Mouse (Mus musculus): ENCODE measurements around the gene Map4k5.
A peak's percentile ranks its signal among the peaks of the same experiment; 100 is the strongest.

Map4k5 gene

DNA sequence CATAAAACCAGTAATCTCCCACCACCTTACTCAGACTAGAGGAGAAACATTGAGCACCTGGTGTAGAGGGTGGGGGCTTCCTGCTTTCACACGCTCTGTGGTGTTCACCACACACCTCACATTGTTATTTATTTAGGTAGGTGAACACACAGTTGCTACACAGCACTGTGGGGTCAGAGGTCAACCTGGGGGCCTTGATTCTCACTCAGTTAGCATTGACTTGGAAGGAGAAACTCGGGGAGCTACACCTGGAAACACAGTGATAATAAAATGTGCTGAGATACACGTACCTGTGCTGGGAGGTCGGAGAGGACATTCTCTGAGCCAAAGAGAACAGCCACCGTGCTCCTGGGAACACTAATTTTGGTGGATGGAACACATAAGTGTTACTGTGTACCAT lies 104.6 kb downstream of the Map4k5 start:
- no peak for DNase-seq (ENCODE audit: low spot score)

DNA sequence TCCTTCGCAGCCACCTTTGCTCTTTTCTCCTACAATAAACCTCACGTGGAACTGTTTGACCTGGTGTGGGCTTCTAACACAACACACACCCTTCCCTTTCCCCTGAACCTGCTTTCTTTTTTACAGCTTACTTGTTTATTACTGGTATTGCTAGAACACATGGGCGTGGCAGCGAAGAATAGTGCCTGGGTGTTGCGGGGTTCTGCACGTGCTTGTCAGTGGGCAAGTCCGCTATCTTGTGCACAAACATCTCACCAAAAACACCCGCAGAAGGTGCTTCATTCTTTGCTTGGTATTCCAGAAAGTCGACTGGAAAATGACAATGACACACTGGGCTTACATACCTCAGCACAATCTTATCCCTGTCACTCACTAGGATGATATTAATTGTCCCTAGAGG lies 107.5 kb downstream of the Map4k5 start:
- no peak for DNase-seq (ENCODE audit: low spot score)

DNA sequence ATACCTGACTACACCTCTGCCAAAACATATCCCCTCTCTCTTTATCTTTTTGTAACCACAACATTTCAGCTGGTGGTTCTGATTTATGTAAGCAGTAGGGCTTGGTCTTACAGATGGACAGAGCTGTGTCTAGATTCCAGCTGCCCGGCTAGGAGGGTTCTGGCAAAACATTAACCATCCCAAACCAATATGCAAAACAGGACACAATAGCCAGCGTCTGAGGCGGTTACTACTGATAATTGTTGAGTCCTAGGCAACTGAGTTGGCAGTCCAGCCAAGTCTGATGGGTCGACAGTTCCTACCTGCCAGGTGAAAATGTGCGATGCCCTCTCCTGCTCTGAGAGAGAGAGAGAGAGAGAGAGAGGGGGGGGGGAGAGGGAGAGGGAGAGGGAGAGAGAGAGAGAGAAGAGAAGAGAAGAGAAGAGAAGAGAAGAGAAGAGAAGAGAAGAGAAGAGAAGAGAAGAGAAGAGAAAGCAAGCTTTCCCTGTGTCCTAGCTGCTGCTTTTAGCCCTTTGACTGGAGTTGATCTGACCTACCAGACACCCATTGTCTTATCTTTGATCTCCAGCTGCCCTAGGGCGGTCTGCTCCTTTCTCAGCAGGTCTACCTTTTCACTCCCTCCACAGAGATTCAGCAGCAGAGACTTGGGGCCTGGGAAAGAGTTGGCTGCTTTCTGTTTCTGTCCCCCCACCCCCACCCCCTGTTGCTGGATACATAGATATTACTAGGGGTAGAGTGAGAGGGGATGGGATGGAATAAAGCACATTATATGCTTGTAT lies 109.6 kb downstream of the Map4k5 start:
- DNase-seq (ENCODE audit: low spot score) = peak; percentile 56

DNA sequence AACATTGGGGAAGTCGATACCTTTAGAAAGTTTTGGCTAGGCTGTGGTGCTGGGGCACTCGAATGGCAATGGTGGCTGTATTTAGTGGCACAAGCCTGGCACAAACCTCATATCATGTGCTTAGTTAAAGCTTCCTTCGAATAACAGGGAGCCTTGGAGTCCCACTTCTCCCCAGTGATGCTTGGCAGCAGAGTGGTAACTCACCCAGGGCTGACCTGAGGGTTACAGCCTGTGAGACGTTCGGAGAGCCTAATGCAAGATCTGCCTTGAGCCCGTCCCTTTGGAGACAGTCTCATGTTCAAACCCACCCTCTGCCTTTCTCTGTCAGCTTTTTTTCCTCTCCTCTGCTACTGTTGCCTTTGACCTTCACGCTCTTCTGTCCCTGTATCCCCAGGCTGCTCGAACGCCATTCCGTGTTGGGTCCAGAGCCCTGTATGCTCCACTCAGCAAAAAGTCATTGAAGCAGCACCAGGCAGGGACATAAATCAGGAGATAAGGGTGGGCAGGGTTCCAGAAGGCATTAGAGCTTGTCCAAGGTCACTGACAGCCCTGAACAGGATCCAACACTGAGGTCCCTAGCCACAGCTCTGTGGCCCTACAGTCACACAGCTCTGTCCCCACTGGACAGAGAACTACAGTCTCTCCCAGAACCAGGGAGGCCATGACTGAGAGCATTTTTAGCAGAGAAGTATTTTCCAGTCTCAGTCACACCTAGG lies 110.9 kb downstream of the Map4k5 start:
- no peak for DNase-seq (ENCODE audit: low spot score)

DNA sequence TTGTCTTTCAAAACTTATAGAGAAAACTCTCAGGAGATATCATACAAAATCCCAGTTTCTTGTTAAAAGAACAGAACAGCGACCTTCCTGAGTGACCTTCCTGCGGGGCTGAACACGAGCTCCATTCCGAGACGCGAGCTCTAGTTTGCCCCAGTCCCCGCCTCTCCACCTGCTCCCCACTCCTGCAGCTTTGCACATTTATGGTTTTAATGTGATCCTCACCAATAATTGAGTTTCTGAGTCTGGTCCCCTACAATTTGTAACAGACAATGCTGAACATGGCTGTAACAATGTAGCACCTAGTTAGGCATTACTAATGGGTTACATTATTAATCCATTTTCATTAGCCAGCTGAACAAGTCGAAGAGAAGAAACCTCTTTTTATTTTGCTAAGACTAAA lies 111.5 kb downstream of the Map4k5 start:
- DNase-seq (ENCODE audit: low spot score) = no peak

DNA sequence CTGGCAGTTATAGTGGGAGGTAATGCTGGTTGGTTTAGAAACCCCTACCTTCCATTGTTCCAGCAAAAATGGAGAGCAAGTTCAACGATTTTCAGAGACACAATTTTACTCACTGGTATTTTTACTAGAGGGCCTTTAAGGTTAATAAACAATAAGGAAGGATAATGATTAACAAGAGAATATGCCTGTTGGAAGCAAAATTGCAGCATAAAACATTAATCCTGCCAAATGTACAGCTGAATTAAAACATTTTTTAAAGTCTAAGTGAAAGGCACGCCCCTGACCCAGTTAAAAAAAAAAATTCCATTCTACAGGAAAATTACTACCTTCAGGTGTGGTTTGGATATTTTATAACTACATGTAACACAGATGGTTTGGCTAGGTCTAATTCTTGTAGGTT lies 115.0 kb downstream of the Map4k5 start:
- DNase-seq (ENCODE audit: low spot score) = no peak

DNA sequence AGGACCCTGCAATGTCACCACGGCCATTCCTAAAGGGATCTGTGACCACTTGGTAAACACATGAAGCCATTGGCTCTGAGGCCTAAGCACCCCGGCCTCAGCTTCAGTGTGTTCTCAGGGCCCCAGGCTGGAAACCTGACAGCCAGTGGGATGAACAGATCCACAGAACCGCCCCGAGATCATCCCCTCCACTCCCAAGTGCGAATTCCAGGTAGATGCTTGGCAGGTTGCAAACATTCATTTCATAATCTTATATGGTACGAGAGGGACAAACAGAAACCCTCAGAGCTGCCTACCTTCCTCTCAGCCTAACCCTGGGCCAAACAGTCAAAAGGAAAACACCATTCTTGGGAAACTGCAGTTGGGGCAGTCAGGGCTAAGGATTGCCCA lies 115.7 kb downstream of the Map4k5 start:
- no peak for DNase-seq (ENCODE audit: low spot score)

DNA sequence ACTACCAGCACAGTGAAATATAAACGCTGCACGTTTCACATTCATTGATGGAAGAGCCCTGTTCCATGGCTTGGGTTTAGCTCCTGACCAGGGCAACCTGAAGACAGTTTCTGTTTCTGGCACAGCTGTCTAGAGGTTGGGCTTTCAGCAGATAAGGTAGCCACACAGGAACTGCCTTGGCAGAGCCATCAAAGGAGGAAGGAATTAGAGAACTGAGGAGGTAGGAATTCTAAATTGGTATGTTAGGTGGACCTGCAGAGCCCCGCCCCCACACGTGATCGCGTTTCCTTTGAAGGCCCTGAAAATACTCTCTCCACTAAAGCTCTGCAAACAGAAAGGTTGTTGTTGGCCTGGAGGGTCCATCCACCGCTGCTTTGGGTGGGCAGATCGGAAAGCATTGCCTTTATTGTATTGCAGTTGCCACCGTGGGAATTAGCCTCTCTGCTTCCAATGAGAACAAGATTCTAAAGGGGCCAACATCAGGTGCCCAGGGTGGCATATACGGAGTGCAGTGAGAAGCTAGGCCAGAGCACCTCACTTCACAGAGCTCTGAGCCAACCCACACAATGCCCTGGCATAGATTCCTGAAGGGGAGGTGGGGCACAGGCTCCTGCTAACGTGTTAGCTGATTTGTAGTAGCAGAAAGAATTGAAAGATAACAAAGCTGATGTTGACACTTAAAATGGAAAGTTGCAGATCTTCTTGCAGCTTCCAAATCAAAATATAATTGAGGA lies 116.2 kb downstream of the Map4k5 start:
- no peak for DNase-seq (ENCODE audit: low spot score)

DNA sequence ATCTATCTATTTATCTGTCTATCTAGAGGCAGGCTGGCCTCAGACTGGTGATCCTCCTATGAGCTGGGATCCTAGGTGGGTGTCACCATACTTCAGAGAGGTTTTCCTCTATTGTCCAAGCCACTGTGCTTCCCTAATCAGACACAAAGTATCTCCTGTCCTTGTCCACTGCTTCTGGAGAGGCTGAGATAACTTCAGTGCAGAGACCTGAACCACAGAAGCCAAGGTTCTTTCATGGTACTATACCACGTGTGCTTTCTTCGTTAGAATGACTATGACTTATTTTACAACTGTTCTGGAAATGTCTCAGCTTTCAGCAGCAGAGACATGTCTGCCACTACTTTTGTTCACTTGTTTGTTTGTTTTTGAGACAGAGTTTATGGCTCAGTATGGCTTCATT lies 124.2 kb downstream of the Map4k5 start:
- no peak for DNase-seq (ENCODE audit: low spot score)

DNA sequence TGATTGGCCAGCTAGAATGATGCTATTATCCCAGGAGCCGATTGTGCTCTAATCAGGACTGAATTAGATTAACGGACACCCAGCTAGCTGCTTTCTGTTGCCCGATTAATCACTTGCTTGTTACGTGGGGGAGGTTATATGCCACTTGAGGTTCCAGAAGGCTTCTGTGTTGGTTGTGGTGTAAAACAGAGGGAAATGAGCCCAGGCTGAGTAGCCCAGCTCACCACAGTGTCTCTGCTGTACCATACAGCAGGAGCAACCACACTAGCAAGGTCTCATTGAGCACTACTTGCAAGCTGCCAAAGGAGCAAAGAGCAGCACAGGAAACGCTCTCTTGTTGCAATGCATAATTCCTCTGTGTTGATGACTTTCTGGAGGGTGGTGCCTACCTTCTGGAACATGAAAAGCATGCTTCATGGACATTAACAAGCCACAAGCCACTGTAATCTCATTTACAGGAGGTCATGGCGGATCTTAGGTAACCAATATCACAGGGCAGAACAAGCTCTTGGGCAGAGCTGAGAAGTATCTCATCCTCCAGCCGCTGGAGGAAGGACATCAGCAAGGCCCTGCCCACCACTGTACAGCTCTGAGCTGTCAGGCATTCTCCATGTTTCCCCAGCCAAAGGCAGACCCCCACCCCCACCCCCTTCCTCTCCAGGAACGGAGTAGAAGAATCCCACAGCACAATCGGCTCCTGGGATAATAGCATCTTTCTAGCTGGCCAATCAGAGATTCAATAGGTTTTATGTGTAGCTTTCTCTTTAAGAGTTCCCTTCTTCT lies 125.3 kb downstream of the Map4k5 start:
- DNase-seq (ENCODE audit: low spot score) = no peak

DNA sequence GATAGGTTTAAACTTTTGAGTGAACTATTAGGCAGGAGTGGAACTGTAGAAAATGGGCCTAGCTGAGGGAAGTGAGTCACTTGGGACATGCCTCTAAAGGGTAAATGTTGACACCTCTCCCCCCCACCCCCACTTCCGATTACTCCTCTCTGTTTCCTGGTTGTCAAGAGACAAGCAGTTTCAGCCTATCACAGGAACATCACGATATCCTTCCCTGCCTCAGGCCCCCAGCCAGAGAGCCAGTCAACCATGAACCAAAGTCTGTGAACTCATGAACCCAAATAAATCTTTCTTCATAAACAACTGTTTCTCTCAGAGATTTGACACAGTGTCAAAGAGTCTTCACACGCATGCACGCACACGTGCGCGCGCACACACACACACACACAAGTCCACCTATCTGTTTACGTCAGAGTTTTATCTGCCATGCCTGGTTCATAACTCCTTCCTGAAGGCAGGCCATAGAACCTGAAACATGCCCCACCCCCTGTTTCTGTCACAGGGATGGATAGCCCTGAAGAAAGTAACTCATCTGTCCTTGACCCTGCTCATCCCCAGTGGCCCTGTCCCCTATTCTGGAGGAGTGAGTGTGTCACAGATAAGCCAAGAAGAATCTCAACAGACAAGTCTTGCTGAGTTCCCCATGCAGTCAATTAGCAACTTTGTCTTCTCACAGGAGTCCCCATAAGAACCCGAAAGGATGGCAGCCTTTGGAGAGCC lies 126.7 kb downstream of the Map4k5 start:
- DNase-seq (ENCODE audit: low spot score) = no peak

DNA sequence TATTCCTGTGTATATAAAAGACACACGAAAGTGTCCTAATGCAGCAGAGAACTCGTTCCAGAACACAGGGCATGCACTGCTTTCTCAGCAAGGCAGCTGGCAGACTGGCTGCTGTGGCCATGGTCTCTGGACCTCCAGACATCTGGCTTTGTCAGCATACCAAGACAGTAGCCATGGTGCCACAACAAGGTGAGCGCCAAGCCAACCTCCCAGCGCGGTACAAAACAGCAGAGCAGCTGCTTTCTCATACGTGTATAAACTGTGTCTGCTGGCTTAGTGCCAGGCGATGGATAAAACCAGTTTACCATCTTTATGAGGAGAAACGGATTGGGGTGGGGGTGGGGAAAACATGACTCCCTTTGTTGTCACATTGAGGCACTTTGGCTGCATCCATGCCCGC lies 127.5 kb downstream of the Map4k5 start:
- no peak for DNase-seq (ENCODE audit: low spot score)

DNA sequence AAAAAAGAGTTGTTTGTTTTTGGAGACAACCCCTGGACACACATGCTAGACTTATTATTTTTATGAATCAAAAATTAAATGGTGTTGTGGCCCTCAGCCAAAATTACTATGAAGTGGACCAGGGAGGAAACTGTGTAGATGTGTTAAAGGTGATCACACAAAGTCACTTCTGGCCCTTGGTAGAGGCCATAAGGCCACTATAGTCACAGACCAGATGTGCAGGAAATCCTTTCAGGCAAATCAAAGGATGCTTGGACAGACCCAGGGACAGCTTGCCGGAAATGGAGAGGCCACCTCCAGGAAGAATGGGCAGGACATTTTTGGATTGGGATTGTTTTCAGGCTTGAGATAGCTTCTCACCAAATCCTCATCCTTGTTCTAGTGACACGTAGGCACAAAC lies 131.4 kb downstream of the Map4k5 start:
- no peak for DNase-seq (ENCODE audit: low spot score)

DNA sequence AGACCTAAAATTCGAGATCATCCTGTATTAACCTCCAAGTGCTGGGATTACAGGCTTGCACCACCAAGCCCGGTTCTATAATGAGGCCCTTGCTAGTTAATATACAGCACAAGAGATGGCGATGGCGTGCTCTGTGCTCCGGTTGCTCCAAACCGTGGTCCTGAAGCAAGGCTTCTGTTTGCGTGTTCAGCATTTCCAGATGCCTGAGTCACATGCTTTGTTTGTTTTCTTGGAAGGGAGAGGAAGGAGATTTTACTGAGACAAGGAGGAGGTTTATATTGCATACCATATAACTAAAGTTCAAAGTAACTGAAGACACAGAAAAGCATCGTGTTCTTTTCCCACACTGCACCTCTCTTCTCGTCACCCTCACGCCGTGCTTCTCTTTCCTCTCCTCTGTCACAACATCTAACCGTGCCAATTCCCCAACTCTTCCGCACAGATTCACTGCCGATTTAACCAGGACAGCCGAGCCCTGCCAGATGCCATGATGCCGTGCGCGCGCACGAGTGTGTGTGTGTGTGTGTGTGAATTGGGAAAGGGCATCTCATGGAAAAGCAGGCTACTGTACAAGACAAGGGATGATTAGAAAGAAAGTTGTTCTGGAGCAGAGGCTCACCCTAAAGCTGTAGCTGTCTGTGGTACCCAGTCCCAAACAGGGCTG lies 132.1 kb downstream of the Map4k5 start:
- DNase-seq (ENCODE audit: low spot score) = no peak

DNA sequence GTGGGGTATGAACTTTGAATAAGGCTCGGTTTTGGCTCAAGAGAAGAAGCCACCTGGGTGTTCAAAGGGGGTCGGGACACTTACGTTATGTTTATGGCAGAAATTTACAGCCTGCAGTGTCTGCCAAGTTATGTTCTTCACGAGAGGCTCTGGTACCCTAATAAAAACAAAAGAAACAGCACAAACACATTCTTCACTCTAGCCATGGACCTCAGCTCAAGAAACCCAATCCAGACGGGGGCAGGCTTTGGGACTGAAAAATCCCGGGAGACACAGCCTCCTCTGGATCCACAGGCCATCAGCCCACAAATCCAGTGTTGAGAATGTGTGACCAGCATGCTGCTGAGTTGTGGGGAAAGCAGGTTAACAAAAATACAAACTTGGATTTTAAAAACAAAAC lies 133.0 kb downstream of the Map4k5 start:
- DNase-seq (ENCODE audit: low spot score) = no peak

DNA sequence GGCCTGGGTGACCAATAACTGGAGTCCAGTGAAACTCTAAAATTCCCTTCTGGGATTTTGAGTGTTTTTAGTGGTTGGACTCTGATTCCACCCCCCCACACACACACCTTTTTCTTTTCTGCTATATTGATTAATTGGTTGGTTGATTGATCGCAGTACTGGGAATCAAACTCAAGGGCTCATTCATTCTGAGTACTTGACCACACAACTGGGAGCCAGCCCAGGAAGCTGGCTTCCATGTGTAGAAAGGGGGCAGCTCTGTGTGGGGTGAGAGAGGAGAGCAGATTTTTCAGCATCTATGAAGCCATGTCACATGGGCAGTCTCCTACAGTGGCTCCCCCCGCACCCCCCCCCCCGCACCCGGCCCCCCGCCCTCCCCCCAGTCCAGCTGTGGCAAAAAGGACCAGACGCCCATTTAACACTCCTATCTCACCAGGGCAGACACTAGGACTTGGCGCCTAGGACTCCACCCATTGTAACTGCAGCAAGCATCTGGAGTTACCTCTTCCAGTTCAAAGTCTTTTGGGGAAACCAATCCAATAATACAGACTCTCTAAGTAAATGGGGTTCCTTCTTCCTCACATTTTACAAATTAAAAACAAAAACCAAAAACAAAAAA lies 133.6 kb downstream of the Map4k5 start:
- peak; percentile 48 for DNase-seq (ENCODE audit: low spot score)

DNA sequence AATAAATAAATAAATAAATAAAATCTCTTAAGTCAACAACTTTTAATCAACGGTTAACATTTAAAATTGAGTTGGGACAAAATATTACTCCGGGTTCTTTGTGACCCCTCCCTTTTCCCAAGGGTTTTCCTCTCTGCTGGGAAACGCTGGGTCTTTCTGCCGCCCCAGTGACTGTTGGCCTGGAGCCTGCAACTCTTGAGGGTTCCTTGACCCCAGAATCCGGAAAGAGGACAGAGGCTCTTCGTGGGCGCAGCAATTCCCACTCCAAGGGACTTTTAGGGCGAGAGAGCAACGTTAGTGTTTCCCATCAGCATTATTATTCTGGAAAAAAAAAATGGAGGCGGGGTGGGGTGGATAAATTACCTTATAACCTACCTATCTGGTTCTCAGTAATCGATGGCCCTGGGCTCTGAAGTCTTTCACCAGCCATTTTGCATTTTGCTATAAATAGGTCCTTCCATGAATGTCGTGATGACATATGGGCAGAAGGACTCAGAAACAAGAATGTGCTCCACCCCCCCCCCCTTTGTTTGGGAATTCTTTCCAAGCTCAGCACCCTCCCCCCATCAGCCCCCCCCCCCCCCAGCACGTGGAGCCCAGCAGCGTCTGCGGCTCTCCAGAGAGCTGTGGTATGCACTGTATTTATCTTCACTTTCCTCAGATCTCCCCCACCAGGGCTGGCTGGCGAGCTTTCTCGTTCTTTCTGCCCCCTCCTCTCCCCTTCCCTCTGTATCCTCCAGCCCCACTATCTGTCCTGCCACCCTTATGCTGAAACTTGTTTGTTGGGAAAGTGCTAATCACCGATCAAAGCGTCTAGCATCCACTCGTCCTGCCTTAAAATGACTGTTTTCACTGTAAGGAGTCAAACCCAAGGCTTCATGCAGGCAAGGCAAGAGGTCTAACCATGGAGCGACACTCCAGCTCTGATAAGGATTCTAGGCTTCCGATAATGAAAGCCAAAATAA lies 134.5 kb downstream of the Map4k5 start:
- DNase-seq (ENCODE audit: low spot score) = peak; percentile 56

DNA sequence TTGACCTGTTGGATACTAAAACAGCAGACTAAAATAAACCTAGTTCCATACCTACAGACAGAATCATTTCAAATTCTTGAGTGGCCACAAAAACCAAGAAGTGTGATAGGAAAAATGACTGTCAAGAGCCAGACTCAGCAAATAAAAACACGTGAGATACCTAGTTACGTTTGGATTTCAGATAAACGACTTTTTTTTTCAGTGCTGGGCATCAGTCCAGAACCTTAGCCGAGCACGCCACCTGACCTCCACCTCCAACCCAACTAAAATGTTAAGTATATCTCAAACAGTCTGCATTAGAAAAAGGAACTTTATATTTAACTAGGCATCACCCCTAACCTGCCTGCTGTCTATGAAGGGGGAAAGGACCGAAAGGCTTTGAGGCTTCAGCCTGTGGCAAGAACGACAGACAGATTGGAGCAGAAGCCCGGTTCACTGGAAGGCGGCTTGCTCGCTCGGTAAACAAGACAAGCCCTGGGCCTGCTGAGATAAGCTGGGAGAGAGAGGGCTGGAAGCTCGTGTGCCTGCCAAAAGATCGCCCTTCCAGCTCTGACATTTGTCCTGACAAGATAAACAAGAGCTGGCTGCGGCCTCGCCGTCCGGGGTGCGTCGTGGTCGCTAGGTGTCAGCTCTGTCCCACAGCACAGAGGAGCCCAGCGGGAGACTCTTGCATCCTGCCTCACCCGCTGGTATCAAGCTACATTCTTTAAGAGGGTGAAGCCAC lies 135.4 kb downstream of the Map4k5 start:
- DNase-seq (ENCODE audit: low spot score) = peak; percentile 82

DNA sequence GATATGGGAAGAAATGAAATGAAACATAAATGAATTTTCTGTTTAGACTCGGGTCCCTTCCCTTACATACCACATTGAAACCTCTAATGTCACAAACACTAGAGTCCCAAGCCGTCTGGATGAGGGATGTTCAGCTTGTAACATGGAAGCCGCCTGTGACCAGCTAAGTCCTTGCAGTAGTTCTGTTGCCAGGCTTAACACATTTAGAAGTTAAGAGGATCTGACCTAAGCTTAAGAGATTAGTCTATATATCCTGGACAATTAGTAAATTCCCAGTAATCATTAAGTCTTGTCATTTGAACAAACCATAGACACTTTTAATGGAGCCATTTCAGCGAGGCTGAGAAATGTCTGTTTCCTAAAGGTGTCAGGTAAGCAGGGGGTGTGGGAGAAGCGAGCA lies 137.0 kb downstream of the Map4k5 start:
- no peak for DNase-seq (ENCODE audit: low spot score)
